Mouse (Mus musculus): ENCODE results near the gene Fcrl5. TPM values are rescaled to one million over a fixed set of nuclear protein-coding genes. Genes with fewer than 3 reads are reported as not detected.

The Fcrl5 gene
- total and polyA plus RNA-seq, 2 experiments from 2014 or later = not detected

DNA sequence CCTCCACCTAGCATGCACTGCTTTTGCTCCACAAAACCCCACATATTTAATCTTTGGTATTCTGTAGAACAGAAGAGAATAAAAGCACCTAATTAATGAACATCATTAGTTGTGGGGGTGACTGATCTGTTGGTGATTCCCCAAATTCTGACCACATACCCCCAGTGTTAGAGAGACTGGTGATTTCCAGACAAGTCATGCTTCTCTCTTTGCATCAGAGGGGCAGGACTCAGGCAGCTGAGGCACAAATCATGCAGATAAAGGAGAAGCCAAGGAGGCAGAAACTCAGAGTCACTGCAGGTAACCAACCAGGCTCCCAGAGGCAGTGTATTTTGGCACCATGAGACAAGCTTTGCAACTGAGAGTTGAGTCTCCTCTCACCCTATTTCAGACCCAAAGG is 82.9 kb downstream of the Fcrl5 start:
- Histone ChIP-seq H3K4me2 (ENCODE audit: low read depth) (no peak overlapping the region), H3K4me1 (ENCODE audit: insufficient read depth) (no peaks in the 10 kb centered on the region), H3K4me3 (ENCODE audit: low read depth, low read length) (no peak overlapping the region), H3K27me3 (ENCODE audit: insufficient read depth, low read length) (no peaks in the 10 kb centered on the region), H3K27ac (ENCODE audit: low read depth, low read length) (no peak overlapping the region), H3K9me3 (ENCODE audit: low read length) (no peaks in the 10 kb centered on the region), H3K36me3 (ENCODE audit: insufficient read depth) (no peaks in the 10 kb centered on the region), H3K9ac (no peak overlapping the region)
- no peak for TF ChIP-seq CTCF (IDR thresholded peaks at IDR 0.05; ENCODE audit: low read depth)
- DNase-seq (no peak), ATAC-seq (no peak)

DNA sequence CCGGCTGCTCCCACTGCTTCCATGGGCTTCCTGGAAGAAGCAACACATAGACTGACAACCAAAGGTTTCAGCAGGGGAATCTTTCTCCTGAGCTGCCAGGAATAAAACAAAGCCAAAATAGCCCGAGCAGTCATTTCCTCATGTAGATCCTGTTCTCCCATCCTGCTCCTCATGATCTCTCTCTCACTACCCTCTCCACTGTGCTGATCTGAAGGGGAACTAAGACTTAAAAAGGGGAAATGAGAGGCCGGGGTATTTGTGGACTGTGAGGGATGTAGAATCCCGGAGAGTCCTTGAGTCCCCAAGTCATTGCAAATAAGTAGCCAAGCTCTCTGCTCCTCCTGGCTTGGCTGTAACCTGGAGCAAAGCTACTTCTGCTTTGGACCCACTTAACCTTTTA is 85.6 kb downstream of the Fcrl5 start:
- DNase-seq = no peak
- TF ChIP-seq CTCF (IDR thresholded peaks at IDR 0.05; ENCODE audit: low read depth) = no peak
- no peak for ATAC-seq
- H3K4me2 ChIP-seq (ENCODE audit: low read depth) = no peak overlapping the region
- no peaks in the 10 kb centered on the region for H3K36me3 ChIP-seq (ENCODE audit: insufficient read depth)
- no peak overlapping the region for H3K9ac ChIP-seq
- 88% methylated on average over 4 of the region's 4 CpGs for WGBS
- H3K4me1 ChIP-seq (ENCODE audit: insufficient read depth) = no peaks in the 10 kb centered on the region
- no peaks in the 10 kb centered on the region for H3K9me3 ChIP-seq (ENCODE audit: low read length)
- H3K4me3 ChIP-seq (ENCODE audit: low read depth, low read length) = no peak overlapping the region
- H3K27ac ChIP-seq (ENCODE audit: low read depth, low read length) = no peak overlapping the region
- H3K27me3 ChIP-seq (ENCODE audit: insufficient read depth, low read length) = no peaks in the 10 kb centered on the region

DNA sequence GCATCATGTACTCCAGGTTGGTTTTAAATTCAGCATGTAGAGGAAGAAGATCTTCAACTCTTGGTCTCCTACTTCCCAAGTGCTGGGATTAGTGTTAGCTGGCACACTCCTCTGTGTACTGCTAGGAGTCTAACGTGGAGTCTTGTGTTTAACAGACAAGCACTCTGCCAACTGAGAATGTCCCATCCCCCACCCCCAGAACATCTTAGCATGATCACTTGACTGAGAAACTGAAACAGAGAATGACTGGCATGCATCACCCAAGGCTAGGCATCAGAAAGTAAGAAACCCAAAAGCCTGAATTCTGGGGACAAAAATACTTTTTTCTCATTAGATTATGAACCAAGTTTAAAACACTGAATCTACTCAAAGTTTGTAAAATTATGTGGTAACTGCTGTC is 86.3 kb downstream of the Fcrl5 start:
- H3K4me2 ChIP-seq (ENCODE audit: low read depth) = no peak overlapping the region
- no peak overlapping the region for H3K9ac ChIP-seq
- no peak for TF ChIP-seq CTCF (IDR thresholded peaks at IDR 0.05; ENCODE audit: low read depth)
- H3K4me1 ChIP-seq (ENCODE audit: insufficient read depth) = peaks cover 6% of the 10 kb centered on the region; the same call in 1 of the 2 replicates
- no peaks in the 10 kb centered on the region for H3K27me3 ChIP-seq (ENCODE audit: insufficient read depth, low read length)
- H3K36me3 ChIP-seq (ENCODE audit: insufficient read depth) = no peaks in the 10 kb centered on the region
- no peak for DNase-seq
- 40% methylated on average over 1 of the region's 1 CpGs for WGBS
- no peak for ATAC-seq
- H3K9me3 ChIP-seq (ENCODE audit: low read length) = no peaks in the 10 kb centered on the region
- no peak overlapping the region for H3K4me3 ChIP-seq (ENCODE audit: low read depth, low read length)
- no peak overlapping the region for H3K27ac ChIP-seq (ENCODE audit: low read depth, low read length)

DNA sequence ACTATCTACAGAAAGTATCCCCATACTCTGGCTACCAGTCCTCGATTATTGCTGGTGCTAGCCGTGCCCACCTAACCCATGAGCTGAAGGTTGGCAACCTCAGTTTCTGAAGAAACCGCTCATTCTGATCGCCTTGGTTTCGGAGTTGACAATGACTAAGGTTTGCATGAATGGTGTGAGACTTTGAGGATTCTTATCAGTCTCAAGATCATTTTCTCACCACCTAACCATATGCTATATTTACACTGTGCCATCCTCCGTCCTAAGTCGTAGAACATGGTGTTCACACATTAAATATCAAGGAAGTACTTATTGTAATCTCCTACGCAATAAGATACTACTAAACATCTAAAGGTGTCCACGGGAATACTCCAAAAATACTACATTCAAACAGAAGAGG is 88.1 kb downstream of the Fcrl5 start:
- WGBS = 94% methylated on average over 9 of the region's 9 CpGs
- Histone ChIP-seq H3K9me3 (ENCODE audit: low read length) (no peaks in the 10 kb centered on the region), H3K4me3 (ENCODE audit: low read depth, low read length) (no peak overlapping the region), H3K27me3 (ENCODE audit: insufficient read depth, low read length) (no peaks in the 10 kb centered on the region), H3K27ac (ENCODE audit: low read depth, low read length) (no peak overlapping the region), H3K4me2 (ENCODE audit: low read depth) (no peak overlapping the region), H3K9ac (no peak overlapping the region), H3K36me3 (ENCODE audit: insufficient read depth) (peaks cover 17% of the 10 kb centered on the region), H3K4me1 (ENCODE audit: insufficient read depth) (peaks cover 7% of the 10 kb centered on the region; the same call in 1 of the 2 replicates)
- DNase-seq (no peak), ATAC-seq (no peak)
- TF ChIP-seq CTCF (IDR thresholded peaks at IDR 0.05; ENCODE audit: low read depth) = no peak

DNA sequence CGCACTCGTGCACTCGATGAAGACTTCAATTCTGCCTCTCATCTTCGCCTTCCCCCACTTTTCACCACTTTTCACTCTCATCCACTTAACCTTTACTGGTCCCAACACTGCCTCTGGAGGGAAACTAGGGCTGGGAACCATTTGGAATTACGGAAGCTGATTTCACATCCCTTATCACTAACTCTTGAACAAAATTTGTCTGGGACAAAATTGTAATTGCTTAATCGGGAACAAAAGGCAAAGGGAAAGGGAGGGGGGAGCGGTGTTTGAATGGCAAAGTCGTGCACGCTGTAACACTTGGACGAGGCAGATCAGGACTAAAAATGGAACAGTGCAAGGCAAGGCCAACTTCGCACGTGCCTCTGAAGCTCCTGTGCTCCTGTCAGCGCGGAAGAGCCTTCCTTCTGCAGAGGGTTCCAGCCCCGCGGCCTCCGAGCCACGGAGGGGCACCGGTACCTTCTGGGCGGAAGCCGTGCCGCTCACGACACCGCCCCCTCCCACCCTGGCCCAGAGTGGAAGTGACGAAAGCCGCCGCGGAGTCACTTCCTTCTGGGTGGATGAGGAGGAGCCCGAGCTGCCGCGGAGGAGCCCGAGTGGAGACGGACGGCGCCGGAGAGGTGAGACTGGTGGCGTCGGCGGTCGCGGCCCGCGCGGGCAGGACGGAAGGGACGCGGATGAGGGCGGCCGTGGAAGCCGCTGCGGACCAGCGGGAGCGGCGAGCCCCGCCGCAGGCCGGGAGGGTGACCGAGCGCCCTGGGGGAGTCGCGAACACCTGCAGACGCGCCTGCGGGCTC is 89.7 kb downstream of the Fcrl5 start, which contains the start of gene Etv3:
Gene Etv3, plus strand, starts transcription at position 365 of the 794 bp plus-strand sequence.
- Histone ChIP-seq H3K4me3 (ENCODE audit: low read depth, low read length) (peak within 1 kb of the TSS; percentile 77), H3K9ac (peak within 1 kb of the TSS; percentile 95), H3K4me2 (ENCODE audit: low read depth) (peak within 1 kb of the TSS; percentile 50), H3K9me3 (ENCODE audit: low read length) (no peaks in the 10 kb centered on the region), H3K27me3 (ENCODE audit: insufficient read depth, low read length) (no peaks in the 10 kb centered on the region), H3K36me3 (ENCODE audit: insufficient read depth) (peaks cover 32% of the 10 kb centered on the region), H3K4me1 (ENCODE audit: insufficient read depth) (peaks cover 7% of the 10 kb centered on the region; the same call in 1 of the 2 replicates), H3K27ac (ENCODE audit: low read depth, low read length) (peak within 1 kb of the TSS; percentile 77)
- peak; percentile 93 for DNase-seq
- WGBS = 4% methylated on average over 64 of the region's 64 CpGs
- peak; percentile 35; the same call in 1 of the 2 replicates for TF ChIP-seq CTCF (IDR thresholded peaks at IDR 0.05; ENCODE audit: low read depth)
- ATAC-seq = peak; percentile 100

DNA sequence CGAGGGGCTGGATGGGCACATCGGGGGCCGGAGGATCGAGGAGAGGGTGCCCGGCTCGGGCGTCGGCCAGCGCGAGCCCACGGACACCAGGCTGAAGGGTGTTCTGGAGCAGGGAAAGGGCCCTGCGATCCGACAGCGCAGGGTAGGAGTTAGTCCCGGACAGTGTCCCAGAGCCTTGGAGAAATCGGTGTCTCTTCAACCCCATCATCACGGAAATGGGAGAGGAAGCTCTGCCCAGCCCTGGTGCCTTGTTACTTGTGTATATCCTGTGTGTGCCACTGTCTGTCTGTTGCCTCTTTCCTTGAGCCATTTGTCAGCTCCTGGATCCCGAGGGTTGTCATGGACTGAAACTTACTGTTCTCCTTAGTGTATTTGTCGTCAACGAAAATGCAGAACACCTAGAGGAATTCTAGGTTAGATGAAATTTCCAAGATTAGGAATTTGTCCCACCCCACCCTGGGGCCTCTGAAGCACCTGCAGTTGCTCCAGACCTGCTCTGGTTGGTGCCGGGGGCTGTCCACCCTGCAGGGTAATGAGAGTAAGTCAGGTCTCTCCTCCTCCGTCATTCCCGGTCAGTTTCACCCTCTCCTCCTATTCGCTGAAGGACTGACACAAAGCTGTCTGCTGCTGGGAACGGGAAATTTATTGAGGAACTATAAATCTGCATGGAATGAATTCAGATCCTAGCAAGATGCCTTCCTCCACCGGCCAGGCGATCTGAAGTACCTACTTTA is 90.4 kb downstream of the Fcrl5 start:
- no peaks in the 10 kb centered on the region for H3K27me3 ChIP-seq (ENCODE audit: insufficient read depth, low read length)
- no peaks in the 10 kb centered on the region for H3K9me3 ChIP-seq (ENCODE audit: low read length)
- peak overlapping the region; percentile 50 for H3K4me2 ChIP-seq (ENCODE audit: low read depth)
- ATAC-seq (peak; percentile 51), DNase-seq (peak; percentile 34)
- H3K4me3 ChIP-seq (ENCODE audit: low read depth, low read length) = peak overlapping the region; percentile 77
- peak overlapping the region; percentile 77 for H3K27ac ChIP-seq (ENCODE audit: low read depth, low read length)
- no peak for TF ChIP-seq CTCF (IDR thresholded peaks at IDR 0.05; ENCODE audit: low read depth)
- H3K4me1 ChIP-seq (ENCODE audit: insufficient read depth) = peaks cover 7% of the 10 kb centered on the region; the same call in 1 of the 2 replicates
- 7% methylated on average over 27 of the region's 27 CpGs for WGBS
- H3K9ac ChIP-seq = peak overlapping the region; percentile 95
- H3K36me3 ChIP-seq (ENCODE audit: insufficient read depth) = peaks cover 40% of the 10 kb centered on the region

DNA sequence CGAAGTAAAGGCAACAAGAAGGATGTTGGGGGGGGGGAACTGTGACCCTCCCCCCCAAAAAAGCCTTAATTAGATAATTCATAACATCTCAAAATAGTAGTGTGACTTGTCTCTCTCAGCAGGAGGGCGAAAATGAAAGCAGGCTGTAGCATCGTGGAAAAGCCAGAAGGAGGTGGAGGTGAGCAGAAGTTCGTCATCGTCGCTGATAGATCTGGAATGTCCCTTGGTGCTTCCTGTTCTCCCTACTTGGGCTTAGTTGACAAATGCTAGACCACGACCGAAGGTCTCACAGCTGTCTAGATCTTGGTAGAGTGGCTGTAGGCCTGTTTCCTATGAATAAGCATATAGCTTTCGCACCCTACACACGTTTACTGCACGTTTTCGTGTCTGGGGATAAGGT is 91.6 kb downstream of the Fcrl5 start:
- peaks cover 7% of the 10 kb centered on the region; the same call in 1 of the 2 replicates for H3K4me1 ChIP-seq (ENCODE audit: insufficient read depth)
- H3K9me3 ChIP-seq (ENCODE audit: low read length) = no peaks in the 10 kb centered on the region
- no peak overlapping the region; the same call in 1 of the 2 replicates for H3K9ac ChIP-seq
- H3K27me3 ChIP-seq (ENCODE audit: insufficient read depth, low read length) = no peaks in the 10 kb centered on the region
- no peak for DNase-seq
- H3K36me3 ChIP-seq (ENCODE audit: insufficient read depth) = peaks cover 47% of the 10 kb centered on the region
- no peak for ATAC-seq
- no peak overlapping the region for H3K4me3 ChIP-seq (ENCODE audit: low read depth, low read length)
- no peak for TF ChIP-seq CTCF (IDR thresholded peaks at IDR 0.05; ENCODE audit: low read depth)
- 91% methylated on average over 12 of the region's 12 CpGs for WGBS
- no peak overlapping the region for H3K4me2 ChIP-seq (ENCODE audit: low read depth)
- H3K27ac ChIP-seq (ENCODE audit: low read depth, low read length) = no peak overlapping the region

Measured in forebrain, postnatal 0 days (tissue).